Mouse (Mus musculus): ENCODE data around the gene Atp13a1.

Atp13a1 gene

DNA sequence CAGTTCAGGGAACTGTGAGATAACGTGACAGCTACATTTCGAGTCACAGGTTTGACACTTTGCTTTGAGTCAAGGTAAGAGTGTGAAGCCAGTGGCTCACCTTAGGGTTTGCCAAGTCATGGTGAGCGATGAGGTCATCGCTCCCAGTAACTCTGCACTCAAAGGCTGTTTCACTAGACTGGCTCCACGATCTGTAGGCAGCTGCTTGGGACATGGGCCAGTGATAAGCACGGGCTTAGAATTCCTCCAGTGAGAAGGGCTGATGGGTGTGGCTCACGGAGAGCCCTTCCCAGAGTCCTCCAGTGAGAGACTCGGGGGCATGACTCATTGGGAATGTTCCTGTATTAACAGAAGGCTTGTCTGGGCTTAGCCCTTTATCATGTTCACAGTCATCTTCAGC lies 58.0 kb downstream of the Atp13a1 start:
- peak; percentile 28 to 53 for DNase-seq (ENCODE audit: low spot score in 2 of 2)

GRCm38 (mm10) chr8:69849899-69850298 lies 58.9 kb downstream of the Atp13a1 start:
- no peak for DNase-seq (ENCODE audit: low spot score in 2 of 2)

- DNase-seq (ENCODE audit: low spot score in 2 of 2): no peak
Observed at GRCm38 (mm10) chr8:69850926-69851506, 60.1 kb downstream of the Atp13a1 start.

- DNase-seq (ENCODE audit: low spot score in 2 of 2): no peak
Observed at GRCm38 (mm10) chr8:69853869-69854268, 62.9 kb downstream of the Atp13a1 start.
